Mouse (Mus musculus): Measurements from ENCODE around the gene Pde6h. TPM values are rescaled to one million over a fixed set of nuclear protein-coding genes. Genes with fewer than 3 reads are reported as not detected.
"Not testable (repeated sequence)": the region's sequence is repeated elsewhere in the genome, so short reads cannot be mapped to it uniquely, and the experiment has no call there.

Pde6h gene
- total RNA-seq, 4 experiments from 2014 or later = 0.14 TPM; not detected in 3

- DNase-seq = no peak
Observed at GRCm38 (mm10) chr6:136941051-136942021, 17.7 kb downstream of the Pde6h start, which contains the start of gene Arhgdib. TSS of gene Arhgdib (minus strand) at chr6:136941899.

DNA sequence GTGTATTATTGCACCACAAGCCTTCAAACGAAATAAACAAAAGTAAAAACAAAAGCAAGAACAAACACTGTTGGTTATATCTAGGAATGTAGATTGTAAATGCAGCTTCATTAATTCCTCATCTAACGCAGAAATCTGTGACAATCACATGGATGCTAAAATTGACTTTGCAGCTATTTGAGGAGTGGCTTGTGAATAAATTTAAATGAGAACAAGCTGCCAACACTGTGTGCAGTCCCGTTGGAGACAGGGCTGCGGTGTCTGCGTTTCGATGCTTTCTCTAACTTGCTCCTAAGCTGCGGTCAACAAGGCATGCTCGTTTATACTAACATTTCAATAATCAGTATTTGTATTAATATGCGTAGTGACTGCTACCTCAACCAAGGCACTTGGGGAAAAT, 18.6 kb downstream of the Pde6h start:
- DNase-seq = no peak

- DNase-seq = no peak
Observed at GRCm38 (mm10) chr6:136943392-136943791, 19.8 kb downstream of the Pde6h start.

- DNase-seq = no peak
Observed at GRCm38 (mm10) chr6:136944511-136944910, 20.9 kb downstream of the Pde6h start.

GRCm38 (mm10) chr6:136946241-136946640, 22.6 kb downstream of the Pde6h start:
- no peak for DNase-seq

- no peak for DNase-seq
Observed at GRCm38 (mm10) chr6:136946943-136947342, 23.3 kb downstream of the Pde6h start.

DNA sequence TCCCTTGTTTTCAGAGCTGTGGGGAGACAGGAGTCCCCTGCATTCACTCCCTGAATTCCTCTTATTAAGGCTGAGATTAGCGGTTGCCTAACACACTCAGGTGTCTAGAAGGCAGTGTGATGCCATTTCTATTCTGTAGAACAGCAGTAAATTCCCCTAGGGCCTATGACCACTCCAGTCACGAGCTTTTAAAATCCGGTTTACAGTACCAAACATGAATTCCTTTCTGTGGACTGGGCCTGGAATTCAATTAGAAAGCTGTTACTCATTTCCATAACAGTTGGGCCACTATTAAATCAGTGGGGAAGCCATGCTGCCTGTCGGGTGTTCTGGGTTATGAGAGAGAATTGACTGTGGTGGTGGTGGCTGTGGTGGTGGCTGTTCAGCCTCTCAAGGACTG, 24.1 kb downstream of the Pde6h start:
- DNase-seq = no peak

GRCm38 (mm10) chr6:136950171-136950570, 26.5 kb downstream of the Pde6h start:
- no peak for DNase-seq

GRCm38 (mm10) chr6:136952930-136953329, 29.3 kb downstream of the Pde6h start:
- no peak for DNase-seq

- DNase-seq = no peak
Observed at GRCm38 (mm10) chr6:136954192-136954591, 30.6 kb downstream of the Pde6h start.

GRCm38 (mm10) chr6:136954715-136955114, 31.1 kb downstream of the Pde6h start:
- no peak for DNase-seq

DNA sequence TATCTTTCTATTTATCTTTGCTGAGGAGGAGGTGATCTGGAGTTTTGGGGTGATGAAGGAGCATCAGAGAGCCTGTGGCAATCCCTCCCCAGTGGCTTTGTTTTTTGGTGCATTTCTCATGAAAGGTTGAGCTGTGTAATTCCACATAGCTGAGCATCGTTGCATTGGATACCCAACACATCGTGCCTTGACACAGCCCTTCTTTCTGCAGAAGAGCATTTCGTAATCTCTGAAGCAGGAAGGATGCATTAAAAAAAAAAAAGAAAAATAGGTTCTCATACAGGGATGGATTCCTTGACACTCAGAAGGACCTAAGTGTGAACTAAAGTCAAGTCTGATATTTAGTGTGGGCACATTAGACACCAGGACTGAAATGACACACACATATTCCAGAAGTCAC, 31.6 kb downstream of the Pde6h start:
- DNase-seq = no peak

DNA sequence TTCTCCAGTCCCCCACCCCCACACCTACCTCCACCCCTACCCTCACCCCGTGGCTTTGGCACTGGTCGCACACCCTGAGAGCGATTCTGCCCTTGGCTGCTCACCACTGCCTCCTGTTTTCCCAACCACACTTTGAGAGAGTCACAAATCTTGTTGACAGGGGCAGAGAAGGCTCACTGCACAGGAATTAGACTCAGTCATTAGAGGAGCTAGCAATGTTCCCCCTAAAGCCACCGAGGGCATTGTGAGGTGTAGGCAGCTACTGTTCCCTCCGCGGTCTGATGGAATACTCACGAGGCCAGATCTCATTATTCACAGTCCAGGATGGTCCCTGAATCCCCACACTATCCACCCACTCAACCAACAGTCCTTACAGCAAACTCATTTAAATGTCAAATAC, 33.4 kb downstream of the Pde6h start:
- DNase-seq = no peak

- no peak for DNase-seq
Observed at GRCm38 (mm10) chr6:136959131-136959530, 35.5 kb downstream of the Pde6h start.

DNA sequence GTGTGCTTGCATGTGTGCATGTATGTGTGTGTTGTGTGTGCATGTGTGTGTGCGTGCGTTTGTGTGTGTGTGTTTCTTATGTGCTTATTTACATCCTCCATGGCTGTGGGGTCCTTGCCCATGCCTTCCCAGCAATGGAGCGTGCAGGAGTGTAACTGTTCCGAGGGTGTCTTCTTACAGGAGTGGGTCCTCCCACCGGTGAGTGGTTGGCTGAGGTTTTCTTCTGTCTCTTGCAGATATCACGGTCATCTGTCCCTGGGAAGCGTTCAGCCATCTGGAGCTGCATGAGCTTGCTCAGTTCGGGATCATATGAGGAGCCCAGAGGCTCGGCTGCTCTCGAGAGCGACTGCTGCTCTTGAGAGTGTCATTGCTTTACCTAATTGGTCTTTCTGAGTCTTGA, 39.3 kb downstream of the Pde6h start:
- DNase-seq = no peak

DNA sequence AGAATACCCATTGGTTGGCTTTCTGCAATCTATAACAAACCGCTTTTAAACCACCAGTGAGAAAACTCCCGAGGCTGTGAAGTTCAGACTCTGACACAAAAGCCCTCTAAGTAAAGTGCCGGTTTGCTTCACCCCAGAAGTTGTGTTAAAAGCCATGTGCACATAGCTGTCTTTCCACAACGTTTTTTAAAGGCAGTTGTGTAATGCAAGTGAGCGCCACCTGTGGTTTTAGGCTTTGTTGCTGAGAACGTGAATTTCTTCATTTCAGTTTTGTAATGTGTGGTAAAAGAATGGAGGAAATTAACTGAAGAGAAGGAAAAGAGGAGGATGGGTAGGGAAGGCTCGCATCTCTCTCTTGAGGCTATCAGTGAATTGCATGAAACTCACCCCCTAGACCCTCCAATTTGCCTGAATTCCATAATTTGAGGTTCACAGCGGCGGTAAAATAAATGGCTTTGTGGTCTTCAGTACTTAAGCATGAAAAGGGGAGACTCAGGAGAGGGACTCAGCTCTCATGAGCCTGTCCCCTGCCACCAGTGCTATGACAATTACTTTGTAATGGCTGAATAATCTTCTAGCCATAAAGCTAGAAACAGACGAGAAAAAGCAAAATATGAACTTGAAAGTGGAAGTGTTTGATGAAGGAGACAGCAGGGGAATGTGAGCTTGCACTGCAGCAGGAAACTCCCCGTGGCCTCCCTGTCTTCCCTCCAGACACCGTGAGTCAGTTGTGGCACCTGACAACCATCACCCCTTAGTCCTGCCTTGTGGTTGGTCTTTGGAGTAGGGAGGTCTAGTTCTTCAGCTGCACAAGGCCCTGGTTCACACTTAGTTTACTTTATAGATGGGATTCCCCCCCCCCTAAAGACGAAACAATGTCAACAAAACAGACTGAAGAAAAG, 41.2 kb downstream of the Pde6h start:
- DNase-seq = no peak

DNA sequence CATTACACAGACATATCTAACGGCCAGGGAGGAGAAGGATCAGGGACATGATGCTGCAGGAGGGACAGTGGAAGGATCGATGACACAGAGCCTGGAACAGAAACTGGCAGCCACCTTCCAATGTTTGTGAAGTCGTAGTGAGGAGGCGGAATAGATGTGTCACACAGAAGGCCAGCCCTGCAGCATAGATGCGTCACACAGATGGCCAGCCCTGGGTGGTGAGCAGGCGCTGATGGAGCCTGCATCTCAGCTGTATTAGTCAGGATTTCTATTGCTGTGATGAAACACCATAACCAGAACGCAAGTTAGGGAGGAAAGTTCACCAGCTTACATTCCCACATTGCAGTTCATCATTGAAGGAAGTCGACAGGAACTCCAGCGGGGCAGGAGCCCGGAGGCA, 42.3 kb downstream of the Pde6h start:
- no peak for DNase-seq

GRCm38 (mm10) chr6:136967466-136967865, 43.8 kb downstream of the Pde6h start:
- DNase-seq = no peak

- DNase-seq = not testable (repeated sequence)
Observed at GRCm38 (mm10) chr6:136968877-136969276, 45.2 kb downstream of the Pde6h start.

DNA sequence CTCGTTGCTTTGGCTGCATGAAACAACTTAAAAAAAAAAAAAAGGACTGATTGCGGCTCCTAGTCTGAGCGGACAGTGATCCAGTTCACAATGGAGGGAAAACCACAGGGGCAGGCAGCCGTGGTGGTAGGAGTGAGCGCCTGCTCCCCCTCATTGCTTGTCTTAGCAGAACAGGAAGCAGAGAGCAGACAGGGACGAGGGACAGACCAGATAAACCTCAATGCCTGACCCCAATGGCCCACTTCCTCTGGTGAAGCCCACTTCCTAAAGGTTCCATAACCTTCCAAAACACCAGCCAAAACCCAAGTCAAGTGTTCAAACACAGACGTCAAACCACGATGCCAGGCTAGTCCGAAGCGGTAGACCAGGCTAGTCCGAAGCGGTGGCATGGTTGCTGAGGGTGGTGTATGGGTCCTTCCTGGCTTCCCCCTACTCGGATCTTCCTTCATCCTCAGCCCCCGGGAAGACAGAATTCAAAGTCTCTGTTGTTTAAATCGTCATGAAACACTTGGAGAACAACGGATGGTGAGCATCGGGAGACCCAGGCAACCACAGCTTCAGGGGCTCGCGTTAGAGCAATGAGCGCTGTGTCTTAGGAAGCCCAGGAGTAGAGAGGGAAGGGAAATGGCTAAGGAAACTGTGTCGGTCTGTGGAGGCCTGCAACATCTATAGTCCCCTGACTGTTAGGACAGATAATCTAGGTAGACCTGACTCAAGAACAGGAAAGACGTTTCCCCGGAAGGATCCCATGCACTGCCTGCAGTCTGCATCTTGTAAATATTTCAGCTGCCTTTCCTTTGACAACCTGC, 55.8 kb downstream of the Pde6h start:
- DNase-seq = no peak

DNA sequence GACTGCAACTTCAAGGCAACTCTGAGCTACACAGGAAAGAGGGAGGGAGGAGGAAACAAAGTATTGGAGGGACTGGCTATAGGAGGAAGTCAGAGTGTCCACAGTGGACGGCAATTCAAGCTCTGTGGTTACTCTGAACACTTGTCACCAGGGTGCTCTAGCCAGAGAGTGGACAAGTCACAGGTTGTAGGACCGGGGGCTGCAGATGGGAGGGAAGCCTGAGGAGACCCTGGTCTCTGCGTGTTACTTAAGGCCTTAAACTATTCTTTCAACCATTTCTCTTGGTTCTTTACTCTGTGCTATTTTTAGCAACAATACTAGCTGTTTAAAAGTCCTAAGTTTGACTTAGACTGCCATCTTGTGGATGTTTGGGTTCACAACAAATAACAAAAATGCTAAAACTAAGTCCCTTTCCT, 56.7 kb downstream of the Pde6h start:
- no peak for DNase-seq

- DNase-seq = no peak
Observed at GRCm38 (mm10) chr6:136982581-136982980, 58.9 kb downstream of the Pde6h start.

All from adrenal gland, adult 8-10 months (tissue).